Mouse (Mus musculus) megakaryocyte-erythroid progenitor cell, adult 5-6 weeks (primary cell): ENCODE results near the gene Map3k3. TPM values are rescaled to one million over a fixed set of nuclear protein-coding genes. Genes with fewer than 3 reads are reported as not detected.
A peak's percentile ranks its signal among the peaks of the same experiment; 100 is the strongest.
"Not testable (repeated sequence)": the region's sequence is repeated elsewhere in the genome, so short reads cannot be mapped to it uniquely, and the experiment has no call there.

Experiments used
- ATAC-seq: replicated peaks from 2 replicates; pipeline ENCODE4 v1.8.0; 2016; ENCODE audit warnings: mild to moderate bottlenecking, inconsistent platforms; ENCODE audit not compliant: severe bottlenecking, poor library complexity, low FRiP score, low TSS enrichment
- total RNA-seq, 2 experiments: library from RNA; stranded (forward) in 1 of 2; stranded (reverse) in 1 of 2; fragments of 200-1000, 215-1000 nt in 1 of 2; fragments of >200 nt in 1 of 2; fragmentation: Nextera tagmentation in 1 of 2; gene quantifications; 2 replicates each; pipeline ENCODE4 v1.2.3; 2014 to 2017

Gene Map3k3
- total RNA-seq, 2 experiments from 2014 or later: 5.9 to 10.3 TPM

DNA sequence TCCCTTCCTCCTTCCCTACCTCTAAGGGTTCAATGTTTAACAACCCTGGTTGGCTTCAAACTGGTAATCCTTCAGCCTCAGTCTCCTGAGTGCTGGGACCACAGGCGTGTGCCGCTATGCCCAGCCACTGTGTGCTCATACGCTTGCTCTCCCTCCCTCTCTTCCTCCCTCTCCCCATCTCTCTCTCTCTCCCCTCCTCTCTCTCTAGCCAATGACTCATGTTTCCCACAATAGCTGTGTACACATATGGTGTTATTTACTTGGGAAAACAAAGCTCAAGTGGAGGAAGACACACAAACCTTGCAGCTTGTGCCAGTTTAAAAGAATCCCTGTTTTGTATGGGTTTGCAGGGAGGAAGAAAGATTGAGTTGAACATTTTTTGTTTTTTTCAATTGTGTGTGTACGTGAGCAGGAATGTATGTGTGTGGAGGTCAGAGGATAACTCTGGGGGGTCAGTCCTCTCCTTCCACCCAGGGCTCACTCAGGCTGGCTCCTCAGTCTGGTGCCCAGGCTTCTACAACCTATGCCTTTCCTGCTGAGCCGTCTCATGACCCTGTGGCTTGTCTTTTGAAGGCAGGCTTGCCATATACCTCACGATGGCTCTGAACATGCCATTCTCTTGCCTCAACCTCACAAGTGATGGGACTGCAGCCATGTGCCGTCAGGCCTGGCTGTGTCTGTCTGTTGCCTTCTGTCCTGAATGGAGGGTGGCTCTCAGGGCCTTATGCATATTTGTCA is 95.5 kb downstream of the Map3k3 start:
- no peak for ATAC-seq

GRCm38 (mm10) chr11:106180449-106180801 is 96.0 kb downstream of the Map3k3 start:
- no peak for ATAC-seq

GRCm38 (mm10) chr11:106187326-106187725 is 102.9 kb downstream of the Map3k3 start:
- no peak for ATAC-seq

- ATAC-seq: no peak
Observed at GRCm38 (mm10) chr11:106191716-106192115, 107.3 kb downstream of the Map3k3 start.

DNA sequence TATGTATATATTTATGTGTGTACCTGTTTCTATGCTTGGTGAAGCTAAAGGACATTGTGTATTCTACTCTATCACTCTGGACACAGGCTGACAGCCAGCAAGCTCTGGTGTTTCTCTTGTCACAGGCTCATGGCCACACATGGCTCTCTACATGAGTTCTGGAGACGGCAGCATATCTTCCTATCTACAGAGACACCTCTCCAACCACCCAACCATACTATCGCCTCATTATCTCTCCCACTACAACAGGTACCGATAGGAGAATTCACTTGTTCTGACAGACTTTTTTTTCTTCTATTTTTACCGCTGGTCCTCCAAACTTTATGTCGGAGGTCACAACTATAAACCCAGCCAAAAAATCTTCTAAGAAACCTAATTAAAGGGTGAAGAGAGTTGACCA is 107.8 kb downstream of the Map3k3 start:
- 0 out of 2 replicates have a peak, but pooled peaks have one; percentile 16 for ATAC-seq

DNA sequence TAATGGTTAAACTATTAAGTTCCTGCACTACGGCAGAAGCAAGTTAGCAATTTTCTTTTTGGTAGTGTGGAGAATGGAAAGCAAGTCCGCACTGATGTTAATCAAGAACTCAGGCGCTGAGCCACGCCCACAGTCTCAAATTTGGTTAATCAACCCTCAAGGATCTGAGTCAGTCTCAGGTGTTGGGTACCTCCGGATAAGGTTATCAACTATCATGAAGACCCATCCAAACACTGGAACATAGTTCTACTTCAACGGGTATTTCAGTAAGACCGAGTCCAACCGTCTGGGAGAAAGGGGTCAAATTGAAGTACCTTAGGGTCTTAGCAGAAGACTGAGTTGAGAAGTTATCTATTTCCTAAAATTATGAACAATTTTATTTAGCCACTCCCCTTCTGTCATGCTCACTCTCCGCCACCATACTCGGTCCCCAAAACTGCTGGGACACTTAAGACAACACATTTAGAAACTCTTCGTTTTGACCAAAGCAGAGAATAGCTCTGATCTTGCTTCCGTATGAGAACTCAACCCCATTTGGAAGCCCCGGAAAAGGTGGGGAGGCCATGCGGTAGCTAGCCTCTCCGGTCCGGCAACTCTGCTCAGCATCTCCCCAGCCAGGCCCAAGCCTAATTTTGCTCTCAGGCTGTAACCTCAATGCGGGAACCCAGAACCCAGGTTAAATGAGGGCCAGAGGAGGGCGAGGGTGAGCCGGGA is 108.4 kb downstream of the Map3k3 start:
- peak; percentile 48 for ATAC-seq

- peak; percentile 91 for ATAC-seq
Observed at GRCm38 (mm10) chr11:106193371-106194154, 109.2 kb downstream of the Map3k3 start.

DNA sequence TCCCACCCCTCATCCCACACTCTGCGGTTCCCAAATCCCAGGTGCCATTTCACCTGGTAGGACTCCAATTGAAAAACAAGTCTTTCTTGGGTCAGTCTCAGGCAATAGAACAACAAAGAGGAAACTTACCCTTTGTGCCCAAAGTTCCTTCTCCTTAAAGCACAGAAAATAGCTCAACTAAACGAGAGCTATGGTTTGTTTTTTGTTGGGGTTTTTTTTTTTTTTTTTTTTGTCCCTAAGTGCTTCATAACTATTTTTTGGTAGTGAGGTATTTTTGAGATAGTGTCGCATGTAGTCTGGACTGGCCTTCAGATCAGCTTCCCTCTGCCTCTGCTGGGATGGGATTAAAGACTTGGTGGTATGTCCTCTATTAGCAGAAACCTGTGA is 109.7 kb downstream of the Map3k3 start:
- ATAC-seq: no peak

DNA sequence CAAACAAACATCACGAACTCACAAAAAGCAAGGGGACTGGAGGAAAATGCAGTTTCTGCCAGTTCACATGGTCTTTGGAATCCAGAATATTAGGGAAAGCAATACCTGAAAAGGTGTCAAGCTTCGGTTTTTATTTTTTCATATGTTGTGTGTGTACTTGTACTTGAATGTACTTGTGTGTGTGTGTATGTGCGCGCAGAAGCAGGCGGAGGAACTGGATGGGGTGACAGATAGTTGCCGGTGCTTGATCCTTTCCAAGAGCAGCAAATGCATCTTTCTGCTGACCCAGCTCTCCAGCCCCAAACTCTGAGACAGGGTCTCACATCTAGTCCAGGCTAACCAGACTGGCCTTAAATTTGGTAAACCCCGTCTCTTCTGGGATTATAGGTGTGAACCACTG is 110.5 kb downstream of the Map3k3 start:
- no peak for ATAC-seq

DNA sequence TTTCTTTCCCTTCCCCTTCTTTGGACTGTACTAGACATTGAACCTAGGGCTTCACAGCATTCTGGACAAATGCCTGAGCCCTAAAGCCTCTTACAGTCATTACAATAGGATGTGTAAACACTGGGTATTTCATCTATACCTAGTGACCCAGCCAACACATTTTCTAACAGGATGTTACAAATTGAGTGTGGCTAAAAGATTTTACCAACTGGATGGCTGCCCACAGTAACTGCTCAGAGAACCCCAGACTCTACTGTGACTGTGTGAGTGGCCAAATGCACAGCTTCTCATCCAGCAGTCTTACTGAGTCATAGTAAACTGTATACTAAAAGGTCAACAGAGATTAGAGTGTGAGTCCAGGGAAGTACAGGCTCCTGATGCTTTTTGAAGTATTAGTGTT is 110.9 kb downstream of the Map3k3 start:
- no peak for ATAC-seq

GRCm38 (mm10) chr11:106198277-106198676 is 113.9 kb downstream of the Map3k3 start:
- ATAC-seq: no peak

DNA sequence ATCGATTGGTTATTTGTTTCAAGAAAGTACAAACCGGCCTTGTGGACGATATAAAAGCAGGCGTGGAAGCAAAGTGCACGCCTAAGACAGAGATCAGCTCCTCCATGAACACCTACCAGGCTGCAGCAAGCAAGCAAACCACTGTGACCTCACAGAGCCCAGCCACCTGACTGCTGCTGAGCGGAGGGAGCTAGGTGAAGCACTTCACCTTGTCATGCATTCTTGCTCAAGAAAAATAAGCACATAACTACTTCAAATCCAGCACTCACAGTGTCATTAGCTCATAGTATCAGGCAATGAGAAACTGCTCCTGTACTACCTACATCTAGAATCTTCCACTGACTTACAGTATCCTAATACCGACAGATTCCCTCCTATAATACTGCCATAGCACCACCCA is 115.6 kb downstream of the Map3k3 start:
- ATAC-seq: not testable (repeated sequence)

GRCm38 (mm10) chr11:106200756-106201155 is 116.3 kb downstream of the Map3k3 start:
- 0 out of 2 replicates have a peak, but pooled peaks have one; percentile 15 for ATAC-seq

GRCm38 (mm10) chr11:106201337-106202122 is 117.1 kb downstream of the Map3k3 start:
- peak; percentile 85 for ATAC-seq

- no peak for ATAC-seq
Observed at GRCm38 (mm10) chr11:106202123-106202465, 117.7 kb downstream of the Map3k3 start, which contains the start of gene Strada. Gene Strada (minus strand): TSS chr11:106202168.

Other genes with a start within 250 kb of the Map3k3 start
- 3.3 and 10.0 TPM in 2 replicates for gene Cyb561, start 131.3 kb upstream of the Map3k3 start, total RNA-seq (2014; fragmentation: Nextera tagmentation)
- gene Cyb561, start 131.3 kb upstream of the Map3k3 start, total RNA-seq (2017): 2.1 and 2.5 TPM in 2 replicates
- not detected in 2 replicates for gene Ace, start 116.7 kb upstream of the Map3k3 start, total RNA-seq (2014; fragmentation: Nextera tagmentation)
- 0.38 TPM in 1 of 2 replicates, not detected in the other for gene Ace, start 116.7 kb upstream of the Map3k3 start, total RNA-seq (2017)
- not detected in 2 replicates for gene Ace3, start 89.9 kb upstream of the Map3k3 start, total RNA-seq (2014; fragmentation: Nextera tagmentation)
- gene Ace3, start 89.9 kb upstream of the Map3k3 start, total RNA-seq (2017): not detected in 2 replicates
- not detected in 2 replicates for gene Kcnh6, start 76.5 kb upstream of the Map3k3 start, total RNA-seq (2014; fragmentation: Nextera tagmentation)
- gene Kcnh6, start 76.5 kb upstream of the Map3k3 start, total RNA-seq (2017): not detected in 2 replicates
- gene Dcaf7, start 47.7 kb upstream of the Map3k3 start, total RNA-seq (2014; fragmentation: Nextera tagmentation): 53.4 and 63.3 TPM in 2 replicates
- gene Dcaf7, start 47.7 kb upstream of the Map3k3 start, total RNA-seq (2017): 44.3 and 46.4 TPM in 2 replicates
- gene Taco1, start 18.6 kb upstream of the Map3k3 start, total RNA-seq (2014; fragmentation: Nextera tagmentation): 8.3 and 9.0 TPM in 2 replicates
- gene Taco1, start 18.6 kb upstream of the Map3k3 start, total RNA-seq (2017): 15.2 and 29.7 TPM in 2 replicates
- not detected in 2 replicates for gene Gm10840, start 76.2 kb downstream of the Map3k3 start, total RNA-seq (2014; fragmentation: Nextera tagmentation)
- gene Gm10840, start 76.2 kb downstream of the Map3k3 start, total RNA-seq (2017): not detected in 2 replicates
- 12.0 and 18.5 TPM in 2 replicates for gene Limd2, start 76.2 kb downstream of the Map3k3 start, total RNA-seq (2014; fragmentation: Nextera tagmentation)
- 4.4 and 5.9 TPM in 2 replicates for gene Limd2, start 76.2 kb downstream of the Map3k3 start, total RNA-seq (2017)
- 20.3 and 29.6 TPM in 2 replicates for gene Strada, start 117.6 kb downstream of the Map3k3 start, total RNA-seq (2014; fragmentation: Nextera tagmentation)
- 9.8 and 15.5 TPM in 2 replicates for gene Strada, start 117.6 kb downstream of the Map3k3 start, total RNA-seq (2017)
- gene Ccdc47, start 131.7 kb downstream of the Map3k3 start, total RNA-seq (2014; fragmentation: Nextera tagmentation): 33.8 and 41.7 TPM in 2 replicates
- 218 and 232 TPM in 2 replicates for gene Ccdc47, start 131.7 kb downstream of the Map3k3 start, total RNA-seq (2017)
- 65.1 and 66.6 TPM in 2 replicates for gene Ddx42, start 132.3 kb downstream of the Map3k3 start, total RNA-seq (2014; fragmentation: Nextera tagmentation)
- gene Ddx42, start 132.3 kb downstream of the Map3k3 start, total RNA-seq (2017): 82.7 and 126 TPM in 2 replicates
- 115 and 123 TPM in 2 replicates for gene Ftsj3, start 171.5 kb downstream of the Map3k3 start, total RNA-seq (2014; fragmentation: Nextera tagmentation)
- gene Ftsj3, start 171.5 kb downstream of the Map3k3 start, total RNA-seq (2017): 235 and 274 TPM in 2 replicates
- 126 and 145 TPM in 2 replicates for gene Psmc5, start 171.5 kb downstream of the Map3k3 start, total RNA-seq (2014; fragmentation: Nextera tagmentation)
- 111 and 128 TPM in 2 replicates for gene Psmc5, start 171.5 kb downstream of the Map3k3 start, total RNA-seq (2017)
- gene Smarcd2, start 188.4 kb downstream of the Map3k3 start, total RNA-seq (2014; fragmentation: Nextera tagmentation): 93.8 and 120 TPM in 2 replicates
- gene Smarcd2, start 188.4 kb downstream of the Map3k3 start, total RNA-seq (2017): 201 and 272 TPM in 2 replicates
- 1.4 and 3.5 TPM in 2 replicates for gene Tcam1, start 192.1 kb downstream of the Map3k3 start, total RNA-seq (2014; fragmentation: Nextera tagmentation)
- 2.1 and 3.7 TPM in 2 replicates for gene Tcam1, start 192.1 kb downstream of the Map3k3 start, total RNA-seq (2017)
- not detected in 2 replicates for gene Gh, start 217.3 kb downstream of the Map3k3 start, total RNA-seq (2014; fragmentation: Nextera tagmentation)
- not detected in 2 replicates for gene Gh, start 217.3 kb downstream of the Map3k3 start, total RNA-seq (2017)
- 5.1 and 21.6 TPM in 2 replicates for gene Cd79b, start 230.1 kb downstream of the Map3k3 start, total RNA-seq (2014; fragmentation: Nextera tagmentation)
- 1.4 and 3.5 TPM in 2 replicates for gene Cd79b, start 230.1 kb downstream of the Map3k3 start, total RNA-seq (2017)